Mouse (Mus musculus): ENCODE measurements at regions not wholly inside any gene's neighbourhood (a gene's known extent, or its start where the extent isn't known, plus 50 kb on each side); places are given as distances from the start of the nearest gene placed in this dataset.

DNA sequence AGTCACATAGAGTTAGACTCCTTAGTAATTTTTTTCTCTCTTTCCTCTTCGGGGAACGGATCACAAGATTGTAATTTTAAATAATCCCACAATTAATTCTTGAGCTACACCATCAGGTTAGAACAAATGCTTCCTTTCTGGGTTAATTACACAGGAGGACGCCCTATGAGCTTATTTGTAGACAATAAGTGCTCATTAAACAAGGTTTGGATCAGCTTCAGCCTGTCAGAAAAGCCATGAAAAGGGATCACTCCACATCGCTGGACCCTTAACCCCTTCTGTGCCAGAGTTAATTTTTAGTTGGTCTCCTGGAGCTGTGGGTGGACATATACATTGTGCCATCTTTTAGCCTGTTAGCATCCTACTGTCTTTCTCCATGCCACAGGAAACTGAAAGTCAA lies 131.4 kb downstream of the Gas1 start:
- H3K4me1 ChIP-seq (ENCODE audit: control insufficient read depth, insufficient read depth, low read length), result peaks cover 15% of the 10 kb centered on the region

DNA sequence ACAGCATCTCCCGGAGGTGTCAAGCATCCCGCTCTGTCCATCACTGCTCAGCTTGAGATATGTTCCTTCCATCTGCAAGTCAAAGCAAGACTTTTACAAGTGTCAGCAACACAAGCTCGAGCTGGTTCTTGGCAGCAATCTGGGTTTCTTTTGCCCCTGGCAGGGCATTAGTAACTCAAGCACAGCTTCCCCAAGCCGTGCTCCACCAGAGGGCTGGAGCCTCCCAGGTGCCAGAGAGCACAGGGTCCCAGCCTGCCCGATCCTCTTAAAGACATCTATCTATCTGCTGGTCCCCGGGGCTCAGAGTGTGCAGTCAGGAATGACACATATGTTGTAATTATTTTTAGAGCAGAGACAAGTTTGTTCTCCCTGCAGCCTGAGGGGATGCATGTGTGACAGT lies 132.3 kb downstream of the Gas1 start:
- H3K4me3 ChIP-seq (ENCODE audit: insufficient read depth, low read length), result no peak overlapping the region
- TF ChIP-seq POLR2A (IDR thresholded peaks at IDR 0.05; ENCODE audit: low read depth, low read length), result no peak
- TF ChIP-seq CTCF (IDR thresholded peaks at IDR 0.05; ENCODE audit: borderline replicate concordance, insufficient read depth, low read length), result no peak
- H3K27ac ChIP-seq (ENCODE audit: insufficient read depth, low read length), result no peak overlapping the region
- peaks cover 10% of the 10 kb centered on the region for H3K4me1 ChIP-seq (ENCODE audit: control insufficient read depth, insufficient read depth, low read length)

More for the DNA sequence above, 131.4 kb downstream of the Gas1 start:
- TF ChIP-seq CTCF (IDR thresholded peaks at IDR 0.05; ENCODE audit: borderline replicate concordance, insufficient read depth, low read length) (no peak), POLR2A (IDR thresholded peaks at IDR 0.05; ENCODE audit: low read depth, low read length) (no peak)
- Histone ChIP-seq H3K27ac (ENCODE audit: insufficient read depth, low read length) (no peak overlapping the region), H3K4me3 (ENCODE audit: insufficient read depth, low read length) (no peak overlapping the region)

DNA sequence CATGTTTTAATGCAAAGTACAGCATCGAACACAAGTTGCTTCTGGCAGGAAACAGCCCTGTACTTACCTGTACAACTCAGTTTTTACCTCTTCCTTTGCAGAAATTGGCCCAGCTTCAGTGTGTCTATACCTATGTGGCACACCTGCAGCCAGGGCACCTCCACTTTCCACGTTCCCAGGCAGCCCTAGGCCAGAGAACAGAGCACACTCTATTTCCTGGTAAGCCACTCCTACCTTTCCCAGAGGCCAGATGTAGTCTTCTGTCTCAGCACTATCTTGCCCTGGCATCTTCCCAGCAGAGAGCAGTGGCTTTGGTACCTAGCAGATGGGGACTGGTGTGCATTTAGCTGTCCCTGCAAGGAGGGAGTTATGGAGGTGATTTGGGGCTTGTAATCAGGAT lies 134.7 kb downstream of the Gas1 start:
- no peak overlapping the region for H3K4me3 ChIP-seq (ENCODE audit: insufficient read depth, low read length)
- H3K27ac ChIP-seq (ENCODE audit: insufficient read depth, low read length), result no peak overlapping the region
- no peaks in the 10 kb centered on the region; the same call in 1 of the 2 replicates for H3K4me1 ChIP-seq (ENCODE audit: control insufficient read depth, insufficient read depth, low read length)
- TF ChIP-seq CTCF (IDR thresholded peaks at IDR 0.05; ENCODE audit: borderline replicate concordance, insufficient read depth, low read length) (no peak), POLR2A (IDR thresholded peaks at IDR 0.05; ENCODE audit: low read depth, low read length) (no peak)

DNA sequence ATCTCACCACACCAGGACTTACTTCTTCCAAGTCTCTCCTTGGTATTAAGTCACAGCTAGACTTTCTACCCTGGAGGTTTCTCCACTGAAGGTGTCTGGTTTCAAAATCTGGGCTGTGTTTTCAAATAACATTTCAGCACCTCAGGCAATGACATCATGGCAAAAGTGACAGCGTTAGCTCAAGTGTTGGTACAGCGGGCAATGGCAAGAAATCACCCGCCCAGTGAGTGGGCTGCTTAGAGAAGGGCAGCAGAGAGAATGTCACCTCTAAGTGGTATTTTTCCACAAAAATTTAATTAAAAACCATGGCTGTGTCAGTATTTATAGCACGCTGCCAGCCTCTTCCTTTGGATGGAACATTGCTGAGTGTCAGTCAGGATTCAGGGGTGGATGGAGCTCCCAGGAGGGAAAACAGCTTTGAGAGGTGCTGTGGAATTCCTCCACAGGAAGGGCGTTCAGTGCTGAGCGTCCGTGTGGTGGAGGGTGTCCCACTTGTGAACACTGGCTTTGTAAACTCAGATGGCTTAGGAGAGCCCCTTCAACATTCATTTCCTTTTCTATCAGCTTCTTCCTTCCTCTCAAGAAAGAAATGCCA lies 141.5 kb downstream of the Gas1 start:
- Histone ChIP-seq H3K27ac (ENCODE audit: insufficient read depth, low read length) (no peak overlapping the region), H3K4me1 (ENCODE audit: control insufficient read depth, insufficient read depth, low read length) (no peaks in the 10 kb centered on the region), H3K4me3 (ENCODE audit: insufficient read depth, low read length) (no peak overlapping the region)
- TF ChIP-seq CTCF (IDR thresholded peaks at IDR 0.05; ENCODE audit: borderline replicate concordance, insufficient read depth, low read length) (no peak), POLR2A (IDR thresholded peaks at IDR 0.05; ENCODE audit: low read depth, low read length) (no peak)

DNA sequence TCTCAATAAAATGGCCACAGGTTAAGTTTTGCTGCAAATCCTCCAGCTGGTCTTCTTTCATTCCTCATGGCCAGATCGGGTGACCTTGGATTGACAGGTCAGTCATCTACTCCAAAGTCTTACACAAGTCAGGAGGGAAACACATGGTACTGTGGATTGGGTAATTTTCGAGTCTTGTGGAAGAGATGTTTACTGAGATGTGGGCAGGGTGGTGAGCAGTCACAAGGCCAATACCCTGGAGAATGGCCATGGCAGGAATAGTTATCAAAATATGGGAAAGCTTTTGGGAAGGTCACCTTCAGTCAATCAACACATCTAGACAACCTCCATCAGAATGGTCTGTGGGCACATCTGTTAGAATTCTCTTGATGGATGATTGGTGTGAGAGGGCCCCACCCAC lies 144.0 kb downstream of the Gas1 start:
- Histone ChIP-seq H3K4me3 (ENCODE audit: insufficient read depth, low read length) (no peak overlapping the region), H3K27ac (ENCODE audit: insufficient read depth, low read length) (no peak overlapping the region), H3K4me1 (ENCODE audit: control insufficient read depth, insufficient read depth, low read length) (no peaks in the 10 kb centered on the region)
- no peak for TF ChIP-seq POLR2A (IDR thresholded peaks at IDR 0.05; ENCODE audit: low read depth, low read length)

DNA sequence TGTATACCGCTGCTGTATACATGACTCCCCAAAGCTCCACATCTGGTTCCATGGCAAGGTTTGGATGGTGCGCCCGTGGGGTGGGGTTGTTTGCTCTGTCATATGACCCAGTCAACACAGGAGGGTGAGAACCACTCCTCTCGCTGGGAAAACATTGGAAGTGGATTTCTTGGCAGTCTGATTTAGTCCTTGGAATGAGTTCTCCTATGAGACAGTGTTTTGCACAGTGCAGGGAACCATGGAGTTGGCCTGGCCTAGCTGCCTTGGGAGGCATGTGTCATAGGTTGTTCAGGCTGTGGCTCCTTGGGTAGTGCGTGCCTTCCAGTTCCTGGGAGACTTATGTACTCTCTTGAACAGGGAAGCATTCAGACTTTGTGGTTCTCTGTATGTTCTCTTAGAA lies 144.6 kb downstream of the Gas1 start:
- H3K4me1 ChIP-seq (ENCODE audit: control insufficient read depth, insufficient read depth, low read length), result no peaks in the 10 kb centered on the region
- H3K4me3 ChIP-seq (ENCODE audit: insufficient read depth, low read length), result no peak overlapping the region
- no peak for TF ChIP-seq POLR2A (IDR thresholded peaks at IDR 0.05; ENCODE audit: low read depth, low read length)
- no peak for TF ChIP-seq CTCF (IDR thresholded peaks at IDR 0.05; ENCODE audit: borderline replicate concordance, insufficient read depth, low read length)
- H3K27ac ChIP-seq (ENCODE audit: insufficient read depth, low read length), result no peak overlapping the region

DNA sequence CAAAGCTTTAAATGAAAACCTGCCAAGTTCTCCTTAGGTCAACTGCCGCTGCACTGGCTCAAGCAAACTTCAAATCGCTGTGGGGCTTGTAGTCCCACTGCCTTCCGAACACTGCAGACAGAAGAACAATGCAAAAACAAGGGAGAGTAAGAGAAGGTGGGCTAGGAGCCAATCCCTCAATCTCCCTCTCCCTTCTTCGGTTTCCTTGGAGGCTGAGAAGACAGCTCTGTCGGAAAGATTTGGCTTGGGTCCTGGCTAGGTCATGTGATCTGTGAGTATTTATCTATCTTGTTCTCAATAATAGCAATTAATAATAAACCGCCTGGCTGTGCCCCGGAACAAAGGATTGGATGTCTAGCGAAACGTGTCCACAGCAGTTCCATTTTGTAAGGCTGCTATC lies 147.6 kb downstream of the Gas1 start:
- Histone ChIP-seq H3K4me3 (ENCODE audit: insufficient read depth, low read length) (no peak overlapping the region), H3K27ac (ENCODE audit: insufficient read depth, low read length) (no peak overlapping the region), H3K4me1 (ENCODE audit: control insufficient read depth, insufficient read depth, low read length) (no peaks in the 10 kb centered on the region)
- TF ChIP-seq CTCF (IDR thresholded peaks at IDR 0.05; ENCODE audit: borderline replicate concordance, insufficient read depth, low read length) (no peak), POLR2A (IDR thresholded peaks at IDR 0.05; ENCODE audit: low read depth, low read length) (no peak)

DNA sequence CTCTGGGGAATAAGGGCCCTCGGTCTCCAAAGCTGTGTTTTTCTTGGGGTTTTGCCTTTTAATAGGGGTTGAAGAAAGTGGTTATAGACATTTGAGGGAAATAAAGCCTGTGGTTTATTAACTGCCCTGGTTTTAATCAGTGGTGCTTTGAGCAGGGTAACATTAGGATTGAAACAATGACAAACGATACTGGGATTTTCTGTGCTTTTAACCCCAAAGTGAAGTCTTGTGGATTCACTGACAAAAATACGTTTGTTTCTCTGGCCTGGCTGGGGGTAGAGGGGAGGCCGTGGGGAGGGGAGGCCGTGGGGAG lies 157.0 kb downstream of the Gas1 start:
- no peak for TF ChIP-seq CTCF (IDR thresholded peaks at IDR 0.05; ENCODE audit: borderline replicate concordance, insufficient read depth, low read length)
- no peak for TF ChIP-seq POLR2A (IDR thresholded peaks at IDR 0.05; ENCODE audit: low read depth, low read length)
- peak overlapping the region; percentile 99 for H3K27ac ChIP-seq (ENCODE audit: insufficient read depth, low read length)
- H3K4me3 ChIP-seq (ENCODE audit: insufficient read depth, low read length), result no peak overlapping the region
- H3K4me1 ChIP-seq (ENCODE audit: control insufficient read depth, insufficient read depth, low read length), result peaks cover 6% of the 10 kb centered on the region

DNA sequence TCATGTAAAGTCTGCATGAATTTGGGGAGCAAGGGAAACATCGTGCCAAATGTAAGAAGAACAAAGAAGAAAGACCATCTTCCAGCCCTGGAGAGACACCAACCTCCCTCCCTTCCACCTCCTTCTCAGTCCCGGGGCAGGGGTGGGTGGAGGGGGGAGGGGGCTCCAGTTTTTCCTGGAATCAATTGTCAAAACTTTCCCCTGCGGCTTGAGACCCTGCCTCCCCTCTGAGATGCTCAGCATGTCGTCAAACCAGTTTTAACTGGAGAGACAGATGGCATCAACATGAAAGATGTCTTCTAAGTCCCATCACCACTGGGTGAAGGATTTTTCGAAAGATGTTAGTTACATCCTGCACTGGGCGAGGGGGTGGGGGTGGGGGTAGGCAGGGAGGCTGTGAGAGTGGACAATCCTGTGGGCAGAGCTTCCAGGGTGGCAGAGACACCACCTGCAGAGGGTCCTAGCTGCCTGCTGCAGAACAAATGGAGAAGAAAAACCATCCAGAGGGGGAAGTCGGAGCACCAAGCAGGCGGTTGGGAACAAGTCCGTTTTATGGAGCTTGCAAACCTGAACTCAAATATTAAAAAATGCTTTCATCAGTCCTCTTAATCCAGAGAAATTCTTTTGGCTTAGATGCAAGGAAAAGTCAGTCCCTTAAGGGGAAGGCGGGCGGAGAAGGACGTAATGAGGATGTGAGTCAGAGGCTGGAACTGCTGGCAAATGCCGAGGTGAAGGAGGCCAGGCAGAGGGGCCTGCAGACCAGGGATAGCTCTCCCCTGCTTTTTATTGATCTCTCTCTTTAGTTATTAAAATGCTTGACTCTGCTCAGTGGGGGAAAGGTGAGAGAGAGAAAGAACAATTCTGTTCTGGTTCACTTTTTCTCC lies 157.6 kb downstream of the Gas1 start:
- H3K4me3 ChIP-seq (ENCODE audit: insufficient read depth, low read length), result no peak overlapping the region
- TF ChIP-seq CTCF (IDR thresholded peaks at IDR 0.05; ENCODE audit: borderline replicate concordance, insufficient read depth, low read length), result no peak
- TF ChIP-seq POLR2A (IDR thresholded peaks at IDR 0.05; ENCODE audit: low read depth, low read length), result peak; percentile 30; the same call in 1 of the 2 replicates
- peaks cover 6% of the 10 kb centered on the region for H3K4me1 ChIP-seq (ENCODE audit: control insufficient read depth, insufficient read depth, low read length)
- H3K27ac ChIP-seq (ENCODE audit: insufficient read depth, low read length), result peak overlapping the region; percentile 99

DNA sequence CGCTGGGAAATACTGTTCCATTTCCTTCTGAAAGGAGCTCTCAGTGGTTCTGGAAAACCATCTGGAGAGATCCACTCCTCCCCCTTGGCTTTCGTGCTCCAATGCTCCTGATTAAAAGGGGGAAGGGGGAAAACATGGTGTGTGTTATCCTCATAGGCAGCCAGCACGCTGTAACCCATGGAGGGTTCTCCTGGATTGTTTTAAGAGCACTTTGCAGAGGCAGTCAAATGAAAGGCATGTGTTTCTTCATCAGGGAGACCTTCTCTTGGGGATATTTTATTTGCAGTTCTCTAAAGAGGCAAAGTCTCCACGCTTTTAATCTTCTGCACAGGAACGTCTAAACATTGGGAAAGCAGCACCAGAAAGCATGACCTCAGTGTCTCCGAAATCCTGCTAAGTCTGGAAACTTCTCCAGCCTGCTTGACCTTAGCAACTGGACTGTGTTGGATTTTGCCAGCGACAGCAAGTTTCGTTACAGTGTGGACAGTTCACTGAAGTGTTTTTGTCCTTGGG lies 161.3 kb downstream of the Gas1 start:
- TF ChIP-seq CTCF (IDR thresholded peaks at IDR 0.05; ENCODE audit: borderline replicate concordance, insufficient read depth, low read length) (no peak), POLR2A (IDR thresholded peaks at IDR 0.05; ENCODE audit: low read depth, low read length) (no peak)
- peaks cover 16% of the 10 kb centered on the region for H3K4me1 ChIP-seq (ENCODE audit: control insufficient read depth, insufficient read depth, low read length)
- H3K27ac ChIP-seq (ENCODE audit: insufficient read depth, low read length), result 0 out of 2 replicates have a peak overlapping the region, but pooled peaks have one; percentile 7
- no peak overlapping the region for H3K4me3 ChIP-seq (ENCODE audit: insufficient read depth, low read length)
